Mouse (Mus musculus) small intestine, adult 2 months (tissue): ENCODE data around the gene Apol9a.
"Not testable (repeated sequence)": the region's sequence is repeated elsewhere in the genome, so short reads cannot be mapped to it uniquely, and the experiment has no call there.

Experiments used
- CTCF ChIP-seq: fragments of 200-500 bp; IDR thresholded peaks from 2 replicates; pipeline ENCODE4 v1.5.1; 2012; ENCODE audit warnings: low read depth, mild to moderate bottlenecking, control low read depth, inconsistent platforms, low read length, moderate library complexity, mixed read lengths; ENCODE audit not compliant: insufficient replicate concordance, insufficient read length; ENCODE audit errors: extremely low read depth
- POLR2A ChIP-seq: fragments of 200-500 bp; IDR thresholded peaks from 2 replicates; pipeline ENCODE4 v1.6.1; 2012; ENCODE audit warnings: low read depth, mild to moderate bottlenecking, control low read depth, inconsistent platforms, low read length, moderate library complexity

DNA sequence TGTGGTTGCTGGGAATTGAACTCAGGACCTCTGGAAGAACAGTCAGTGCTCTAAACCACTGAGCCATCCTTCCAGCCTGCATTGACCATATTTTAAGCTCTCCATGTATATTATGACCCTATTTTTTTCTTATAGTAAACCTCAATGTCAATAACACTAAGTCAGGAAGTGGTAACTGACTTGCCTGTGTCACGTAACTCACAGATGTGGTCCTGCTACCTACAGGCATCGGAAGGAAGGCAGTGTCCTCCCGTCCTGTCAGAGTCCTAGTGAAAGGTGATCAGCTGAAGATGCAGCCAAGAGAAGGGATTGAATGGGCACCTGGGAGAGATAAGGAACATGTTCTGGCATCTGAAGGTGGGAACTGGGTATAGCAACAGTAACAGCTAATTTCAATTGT, 8.7 kb upstream of the Apol9a start:
- not testable (repeated sequence) for TF ChIP-seq POLR2A, CTCF
